Mouse (Mus musculus) kidney, postnatal 14 days (tissue): ENCODE data around the gene Gpr162.

Source experiments
- DNase-seq: peaks from one replicate; pipeline ENCODE4 v3.0.0; 2022; ENCODE audit warnings: mixed read lengths

Gene Gpr162

GRCm38 (mm10) chr6:124879390-124879789, 15.6 kb upstream of the Gpr162 start:
- DNase-seq: no peak

DNA sequence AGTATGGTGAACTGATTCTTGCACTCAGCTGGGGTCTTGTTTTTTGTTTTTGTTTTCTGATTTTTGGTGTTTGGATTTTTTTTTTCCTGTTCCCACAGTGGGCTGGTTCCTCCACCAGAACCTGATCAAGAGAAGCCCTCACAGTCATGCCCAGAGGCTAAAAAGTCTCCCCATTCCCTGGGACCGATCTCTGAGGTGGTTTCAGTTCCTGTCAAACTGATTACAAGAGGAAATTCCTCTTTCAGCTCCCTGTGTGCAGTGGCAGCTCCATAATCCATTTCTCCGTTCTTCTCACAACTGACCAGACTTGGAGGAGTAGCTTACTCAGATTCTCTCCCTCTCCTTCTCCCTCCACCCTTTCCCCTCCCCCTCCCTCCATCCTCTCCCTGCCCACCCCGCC, 10.6 kb upstream of the Gpr162 start:
- no peak for DNase-seq

DNA sequence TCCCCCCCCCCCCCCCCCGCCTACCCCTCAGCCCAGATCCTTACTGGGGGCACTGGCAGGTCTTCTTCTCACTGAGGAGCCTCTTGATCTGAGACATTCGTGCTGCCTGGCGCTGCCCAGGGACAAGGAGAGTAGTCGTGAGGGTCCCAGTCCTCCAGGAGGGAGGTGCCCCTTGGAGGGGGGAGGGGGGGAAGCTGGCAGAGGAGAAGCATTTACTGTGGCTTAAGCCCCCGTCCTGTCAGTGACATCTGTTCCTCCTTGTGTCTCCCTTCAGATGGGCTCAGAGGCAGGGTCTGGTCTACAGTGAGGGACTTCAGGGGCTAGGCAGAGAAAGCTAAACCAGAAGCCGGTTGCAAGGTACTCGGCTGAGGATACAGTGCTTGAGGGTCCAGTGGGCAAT, 2.8 kb upstream of the Gpr162 start:
- no peak for DNase-seq

GRCm38 (mm10) chr6:124865766-124866362, 2.1 kb upstream of the Gpr162 start:
- peak; percentile 29 for DNase-seq

DNA sequence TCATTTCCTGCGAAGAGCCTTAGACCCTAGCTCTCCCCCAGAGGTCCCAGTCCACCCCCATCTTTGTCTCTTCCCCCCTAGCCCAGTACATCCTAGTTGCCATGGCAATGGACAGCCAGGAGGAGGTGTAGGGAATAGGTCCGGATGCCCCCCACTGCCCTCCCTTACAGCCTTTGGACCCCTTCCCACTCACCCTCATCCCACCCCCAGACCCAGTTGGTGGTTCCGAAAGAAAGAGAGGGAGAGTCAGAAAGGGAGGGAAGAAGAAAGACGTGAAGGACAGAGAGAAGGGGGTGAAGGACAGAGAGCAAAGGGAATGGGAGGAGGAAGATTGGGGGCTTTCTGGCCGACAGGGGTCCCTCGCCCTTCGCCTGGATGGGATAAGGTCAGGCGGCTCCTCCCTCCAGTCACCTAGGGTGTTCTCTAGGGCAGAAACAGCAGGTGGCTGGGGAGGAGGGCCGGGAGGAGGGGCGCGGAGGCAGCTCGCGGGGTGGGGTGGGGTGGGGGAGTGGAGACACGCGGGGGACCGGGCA, 592 bp downstream of the Gpr162 start:
- DNase-seq: no peak

GRCm38 (mm10) chr6:124862406-124863124, 1.2 kb downstream of the Gpr162 start:
- DNase-seq: no peak

GRCm38 (mm10) chr6:124861802-124862201, 2.0 kb downstream of the Gpr162 start:
- no peak for DNase-seq

DNA sequence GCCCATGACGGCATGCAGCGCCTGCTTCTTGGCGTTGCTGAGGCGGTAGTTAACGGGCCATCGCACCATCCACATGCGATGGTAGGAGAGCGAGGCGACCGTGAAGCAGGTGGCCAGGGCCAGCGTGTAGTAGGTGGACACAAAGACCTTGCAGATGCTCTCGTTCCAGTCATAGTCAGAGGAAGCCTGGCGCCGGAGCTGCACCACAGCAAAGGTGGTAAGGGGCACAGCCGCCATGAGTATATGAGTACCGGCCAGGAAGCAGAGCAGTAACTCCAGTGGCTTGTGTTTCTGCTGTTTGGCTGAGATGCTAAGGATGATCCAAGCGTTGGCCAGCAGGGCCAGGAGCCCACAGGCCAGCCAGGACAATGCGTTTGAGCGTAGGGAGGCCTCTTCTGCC, 2.5 kb downstream of the Gpr162 start:
- no peak for DNase-seq

GRCm38 (mm10) chr6:124860511-124860910, 3.3 kb downstream of the Gpr162 start:
- DNase-seq: no peak

DNA sequence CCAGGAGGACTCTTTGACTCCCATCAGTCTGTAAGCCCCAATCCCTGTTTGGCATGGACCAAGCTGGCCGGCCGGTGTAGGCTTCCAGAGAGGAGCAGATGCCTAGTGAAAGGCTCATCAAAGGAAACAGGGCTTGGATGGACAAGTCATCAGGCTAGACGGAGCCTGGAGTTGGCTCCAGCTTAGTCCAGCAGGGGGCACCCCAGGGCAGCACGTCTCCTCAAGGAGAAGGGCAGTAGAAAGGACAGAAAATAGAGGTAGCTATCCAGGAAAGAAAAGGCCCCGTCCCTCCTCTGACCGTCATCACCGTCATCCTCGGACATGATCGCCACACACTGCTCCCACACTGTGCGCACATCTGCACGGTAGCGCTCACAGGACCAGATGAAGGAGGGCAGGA, 4.1 kb downstream of the Gpr162 start:
- peak; percentile 87 for DNase-seq

GRCm38 (mm10) chr6:124858561-124859318, 5.0 kb downstream of the Gpr162 start:
- DNase-seq: no peak

GRCm38 (mm10) chr6:124857840-124858530, 5.8 kb downstream of the Gpr162 start:
- DNase-seq: no peak

DNA sequence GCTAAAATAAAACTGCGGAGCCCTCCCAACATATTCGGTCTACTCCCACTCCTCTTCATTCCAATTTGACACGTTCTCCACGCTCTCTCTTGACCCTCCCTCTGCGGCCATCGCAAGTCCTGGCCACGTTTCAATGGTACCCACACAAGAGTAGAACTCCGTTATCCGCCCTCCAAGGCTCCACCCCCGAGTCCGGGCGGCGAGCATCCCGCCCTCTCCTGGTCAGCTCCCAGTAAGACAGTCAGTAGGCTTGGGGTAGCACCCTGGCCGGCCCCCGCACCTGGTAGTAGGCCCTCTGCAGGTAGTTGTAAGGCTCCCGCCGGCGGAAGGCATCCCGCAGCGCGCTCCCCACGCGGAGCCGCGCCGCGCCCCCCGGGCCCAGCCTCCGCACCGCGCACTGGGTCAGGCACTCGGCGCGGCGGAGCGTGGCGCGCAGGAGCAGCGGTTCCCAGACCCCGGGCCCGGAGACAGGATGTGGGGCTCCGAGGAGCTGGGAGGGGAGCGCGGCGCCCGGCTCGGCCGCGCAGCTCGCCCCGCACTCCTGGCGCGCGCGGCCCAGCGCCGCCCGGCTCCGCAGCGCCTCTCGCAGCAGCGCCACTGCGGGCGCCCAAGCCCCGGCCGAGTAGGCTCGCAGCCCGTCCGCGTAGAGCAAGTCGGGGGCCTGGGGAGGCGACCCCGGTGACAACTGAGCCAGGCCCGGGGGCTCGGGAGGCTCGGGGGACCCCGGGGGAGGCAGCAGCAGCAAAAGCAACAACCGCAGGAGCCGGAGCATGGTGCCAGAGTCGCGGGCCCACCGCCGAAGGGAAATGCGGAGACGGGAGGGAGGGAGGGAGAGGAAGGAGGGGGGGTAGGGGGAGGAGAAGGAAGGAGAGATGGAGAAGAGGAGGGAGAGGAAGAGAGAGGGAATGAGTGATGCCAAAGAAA, 6.6 kb downstream of the Gpr162 start, which contains the start of gene P3h3:
Gene P3h3, minus strand, starts transcription at position 837 of the 924 bp plus-strand sequence.
- DNase-seq: peak; percentile 82

DNA sequence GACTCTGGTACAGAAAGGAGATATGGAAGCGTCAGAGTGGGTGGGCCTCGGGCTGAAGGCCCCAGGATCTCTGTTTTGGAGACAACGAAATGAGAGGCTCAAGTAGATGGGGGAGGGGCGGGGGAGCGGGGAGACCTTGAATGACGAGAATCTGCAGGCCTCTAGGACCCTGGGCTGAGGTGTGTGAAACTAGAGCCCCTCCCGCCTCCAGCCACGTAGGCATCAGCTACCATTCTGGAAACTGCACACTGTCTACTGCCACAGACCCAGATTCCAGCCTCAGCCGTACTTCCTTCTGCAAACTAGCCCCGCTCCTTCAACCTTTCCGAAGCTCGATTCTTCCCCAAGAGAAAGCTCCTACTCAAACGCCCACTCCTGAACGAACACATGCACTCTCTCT, 7.5 kb downstream of the Gpr162 start:
- no peak for DNase-seq

DNA sequence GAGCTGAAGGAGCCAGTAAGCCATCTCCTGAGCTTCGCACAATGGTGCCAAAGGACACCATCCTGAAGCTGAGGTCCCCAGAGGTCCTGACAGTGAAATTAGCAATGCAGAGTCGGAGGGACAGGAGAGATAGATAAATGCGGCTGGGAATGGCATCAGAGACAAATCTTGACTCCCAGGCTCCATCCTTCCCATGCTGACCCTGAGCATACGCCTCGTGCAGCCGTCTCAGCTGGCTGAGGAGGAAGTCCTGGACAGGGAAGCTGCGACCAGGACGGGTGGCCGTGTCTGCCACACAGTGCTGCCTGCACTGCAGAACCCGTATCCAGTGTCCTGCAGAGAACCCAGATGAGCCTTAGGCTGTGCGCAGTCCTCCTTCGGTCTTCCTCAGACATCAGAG, 9.1 kb downstream of the Gpr162 start:
- DNase-seq: no peak

DNA sequence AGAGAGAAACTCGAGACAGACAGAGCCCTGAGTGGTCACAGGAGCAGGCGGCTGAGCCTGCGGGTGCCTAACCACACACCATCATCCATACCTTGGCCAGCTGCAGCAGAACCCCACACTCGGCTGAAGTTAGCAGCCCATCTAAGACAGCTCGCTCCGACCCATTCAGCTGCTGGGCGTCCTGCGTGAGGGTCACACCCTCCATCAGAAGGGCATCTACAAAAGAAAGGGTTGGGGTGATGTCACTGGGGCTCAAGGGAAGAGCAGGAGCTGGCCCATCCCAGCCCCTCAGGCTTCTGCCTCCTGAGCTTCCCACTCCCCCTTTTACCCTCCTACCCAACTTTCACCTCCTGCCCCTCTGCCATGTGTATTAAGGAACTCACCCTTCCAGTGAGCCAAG, 13.2 kb downstream of the Gpr162 start:
- DNase-seq: no peak

DNA sequence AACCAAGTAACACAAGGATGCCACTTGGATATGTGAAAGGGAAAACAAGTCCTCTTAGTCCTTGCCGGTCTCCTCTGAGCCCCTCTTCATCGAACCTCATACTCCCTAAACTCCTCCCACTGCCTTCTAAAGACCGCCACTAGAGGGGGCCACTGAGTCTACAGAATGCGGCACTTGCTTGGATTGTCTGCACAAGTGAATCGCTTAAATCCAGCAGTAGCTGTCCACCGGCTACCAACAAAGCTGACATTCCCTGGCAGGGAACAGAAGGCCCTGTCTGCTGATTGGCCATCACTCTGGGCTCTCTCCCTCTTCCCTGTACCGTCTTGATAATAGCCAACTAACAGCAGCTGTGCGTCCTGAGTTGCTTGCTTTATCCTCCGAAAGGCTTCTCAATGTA, 16.5 kb downstream of the Gpr162 start:
- peak; percentile 92 for DNase-seq

DNA sequence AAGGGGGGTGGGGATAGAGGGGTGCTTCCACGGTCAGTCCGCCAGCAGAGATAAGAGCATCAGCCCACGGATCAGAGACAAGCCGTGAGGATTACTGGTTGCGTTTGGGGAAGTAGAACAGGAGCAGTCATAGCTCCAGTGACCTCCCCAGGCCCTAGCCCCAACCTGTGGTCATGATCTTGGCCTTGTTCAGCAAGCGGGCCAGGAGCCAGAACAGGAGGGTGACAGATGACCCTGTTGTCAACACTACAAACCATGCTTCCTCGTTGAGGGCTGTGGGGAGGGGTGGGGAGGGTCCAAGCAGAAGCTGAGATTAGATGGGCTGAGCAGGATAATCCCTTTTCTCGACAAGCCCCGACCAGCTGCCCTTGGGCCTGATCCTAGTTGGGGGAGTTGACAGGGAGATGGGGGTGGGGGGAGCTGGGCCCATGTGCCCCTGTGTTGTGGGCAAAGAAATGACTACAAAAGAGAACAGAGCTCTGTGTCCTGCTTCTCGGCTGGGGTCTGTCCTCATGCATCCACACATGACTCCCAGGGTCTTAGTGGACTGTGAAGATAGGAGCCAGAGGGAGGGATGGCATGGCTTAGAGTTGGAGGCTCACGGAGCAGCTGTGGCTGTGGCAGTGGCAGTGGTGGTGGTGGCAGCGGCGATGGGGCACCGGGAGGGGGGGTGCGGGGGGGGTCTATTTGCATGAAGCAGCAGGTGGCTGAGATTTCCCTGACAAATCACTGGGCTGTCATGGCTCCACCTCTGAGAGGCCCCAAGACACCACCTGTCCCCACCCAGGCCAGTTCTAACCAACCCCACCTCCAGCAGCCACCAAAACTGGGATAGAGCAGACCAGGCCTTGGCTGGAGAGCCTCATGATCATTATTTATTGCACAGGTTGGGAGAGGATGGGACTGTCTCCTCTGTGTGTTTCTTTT, 23.3 kb downstream of the Gpr162 start, which contains the start of gene Gnb3:
Gene Gnb3, minus strand, starts transcription at position 35 of the 927 bp plus-strand sequence.
- DNase-seq: no peak

DNA sequence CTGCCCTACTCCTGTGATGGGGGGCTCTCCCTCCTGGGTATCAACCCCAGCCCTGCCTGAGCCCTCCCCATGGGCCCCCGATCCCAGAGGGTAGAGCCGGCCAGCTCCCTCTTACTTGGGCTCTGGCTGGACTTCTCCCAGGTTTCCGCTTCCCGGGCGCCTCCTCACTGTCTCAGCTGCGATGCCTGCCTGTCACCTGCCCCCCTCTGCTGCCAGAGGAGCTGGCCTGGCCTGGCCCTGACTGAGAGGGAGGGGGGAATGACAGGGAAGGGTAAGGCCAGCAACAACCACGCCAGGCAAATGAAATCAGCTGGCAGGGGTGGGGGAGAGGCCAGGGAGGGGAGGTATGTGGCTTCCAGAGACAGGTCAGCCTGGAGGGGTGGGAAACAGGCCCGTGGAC, 24.0 kb downstream of the Gpr162 start:
- no peak for DNase-seq

- no peak for DNase-seq
These were observed 27.4 kb downstream of the Gpr162 start for GRCm38 (mm10) chr6:124836411-124836810.

DNA sequence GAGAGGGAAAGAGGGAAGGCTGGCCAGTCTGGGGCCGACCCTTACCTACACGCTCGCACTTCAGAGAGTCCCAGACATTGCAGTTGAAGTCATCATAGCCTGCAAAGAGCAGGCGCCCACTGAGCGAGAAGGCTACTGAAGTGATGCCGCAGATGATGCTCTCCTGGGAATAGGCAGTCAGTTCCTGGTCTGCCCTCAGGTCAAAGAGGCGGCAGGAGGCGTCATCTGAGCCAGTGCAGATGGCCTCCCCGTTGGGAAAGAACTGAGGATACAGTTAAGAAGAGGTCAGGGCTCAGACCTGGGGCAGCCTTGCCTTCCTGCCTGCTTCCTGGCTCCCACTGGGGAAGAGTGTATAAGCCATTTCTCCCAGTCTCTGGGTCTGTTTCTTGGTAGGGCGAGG, 28.3 kb downstream of the Gpr162 start:
- no peak for DNase-seq
